Mouse (Mus musculus): Measurements from ENCODE around the gene Pheta2. TPM values are rescaled to one million over a fixed set of nuclear protein-coding genes. Genes with fewer than 3 reads are reported as not detected.

Pheta2 gene
- polyA plus RNA-seq (2014; fragmentation: Nextera tagmentation; extraction: Ambion mirVana) = 10.0 and 11.3 TPM in 2 replicates

DNA sequence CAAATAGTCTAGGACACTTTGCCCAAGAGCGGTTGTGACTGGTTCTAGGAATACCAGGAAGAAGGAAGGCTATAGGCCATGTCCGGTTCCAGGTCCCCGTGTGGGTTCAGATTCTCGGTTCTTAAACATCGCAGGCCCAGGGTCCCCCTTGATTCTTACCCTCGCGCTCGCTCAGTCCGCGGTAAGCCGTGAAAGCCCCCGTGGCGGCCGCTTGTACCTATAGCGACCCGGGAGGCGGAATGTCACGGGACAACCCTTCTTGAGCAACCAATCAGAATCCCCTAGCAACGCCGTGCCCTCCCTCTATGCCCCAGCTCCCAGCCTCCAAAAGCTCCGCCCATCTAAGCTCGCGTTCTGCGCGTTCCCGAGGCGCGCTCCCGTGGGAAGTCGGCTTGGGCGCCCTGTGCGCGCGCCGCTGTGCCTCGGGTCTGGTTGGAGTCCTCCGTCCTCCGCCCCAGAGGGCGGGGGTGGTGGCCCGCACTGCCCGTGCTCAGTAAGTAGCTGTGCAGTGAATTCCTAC is at the start of gene Pheta2, which contains the start of the genes Naga and Smdt1:
Gene Pheta2 (plus strand): TSS at position 350 of the 520 bp plus-strand sequence.
Gene Naga (minus strand): TSS at position 333 of the 520 bp plus-strand sequence.
Gene Smdt1 (plus strand): TSS at position 367 of the 520 bp plus-strand sequence.
- H3K27me3 ChIP-seq (ENCODE audit: control insufficient read depth, insufficient read depth, low read length) = no peaks in the 10 kb centered on the region
- peak; percentile 82 for ATAC-seq (replicated peaks; ENCODE audit: insufficient number of reproducible peaks, low FRiP score, low TSS enrichment)
- H3K27ac ChIP-seq (ENCODE audit: low read depth, low read length) = peak within 1 kb of the TSS; percentile 94
- H3K4me3 ChIP-seq (ENCODE audit: low read depth, low read length) = peak within 1 kb of the TSS; percentile 63
- peak within 1 kb of the TSS; percentile 74 for H3K9ac ChIP-seq (ENCODE audit: low read depth, low read length)
- no peaks in the 10 kb centered on the region for H3K9me3 ChIP-seq (replicated peaks; ENCODE audit: control insufficient read depth, low read length)
- WGBS (ENCODE audit: insufficient replicate concordance) = under 1% methylated on average over 41 of the region's 41 CpGs
- H3K4me1 ChIP-seq (ENCODE audit: control insufficient read depth, insufficient read depth, low read length) = peaks cover 34% of the 10 kb centered on the region
- peak within 1 kb of the TSS; percentile 83 for H3K4me2 ChIP-seq
- peaks cover 8% of the 10 kb centered on the region for H3K36me3 ChIP-seq (ENCODE audit: control insufficient read depth, insufficient read depth, low read length)

DNA sequence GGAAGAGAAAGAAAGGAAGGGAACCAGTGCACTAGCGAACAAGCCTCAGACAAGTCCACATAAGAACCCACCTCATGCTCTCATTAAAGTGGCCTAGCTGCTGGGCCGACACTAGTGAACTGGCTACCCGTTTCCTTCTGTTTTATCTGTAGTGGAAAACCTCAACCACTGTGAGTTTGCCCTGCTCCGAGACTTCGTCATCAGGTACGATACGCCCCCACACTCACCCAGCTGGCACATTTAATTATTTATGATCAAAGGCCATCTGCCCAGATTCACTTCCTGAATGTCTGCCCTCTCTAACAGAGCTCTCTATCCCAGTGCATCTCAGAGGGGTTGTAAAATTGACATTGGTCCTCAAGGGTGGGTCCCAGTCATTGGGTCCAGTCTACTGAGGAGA is 48.5 kb upstream of the Pheta2 start:
- Histone ChIP-seq H3K27ac (ENCODE audit: low read depth, low read length) (no peak overlapping the region), H3K9ac (ENCODE audit: low read depth, low read length) (no peak overlapping the region), H3K36me3 (ENCODE audit: control insufficient read depth, insufficient read depth, low read length) (no peaks in the 10 kb centered on the region), H3K9me3 (replicated peaks; ENCODE audit: control insufficient read depth, low read length) (no peaks in the 10 kb centered on the region), H3K4me1 (ENCODE audit: control insufficient read depth, insufficient read depth, low read length) (peaks cover 10% of the 10 kb centered on the region), H3K4me3 (ENCODE audit: low read depth, low read length) (no peak overlapping the region), H3K4me2 (no peak overlapping the region), H3K27me3 (ENCODE audit: control insufficient read depth, insufficient read depth, low read length) (no peaks in the 10 kb centered on the region)
- 83% methylated on average over 7 of the region's 7 CpGs for WGBS (ENCODE audit: insufficient replicate concordance)
- no peak for ATAC-seq (replicated peaks; ENCODE audit: insufficient number of reproducible peaks, low FRiP score, low TSS enrichment)

DNA sequence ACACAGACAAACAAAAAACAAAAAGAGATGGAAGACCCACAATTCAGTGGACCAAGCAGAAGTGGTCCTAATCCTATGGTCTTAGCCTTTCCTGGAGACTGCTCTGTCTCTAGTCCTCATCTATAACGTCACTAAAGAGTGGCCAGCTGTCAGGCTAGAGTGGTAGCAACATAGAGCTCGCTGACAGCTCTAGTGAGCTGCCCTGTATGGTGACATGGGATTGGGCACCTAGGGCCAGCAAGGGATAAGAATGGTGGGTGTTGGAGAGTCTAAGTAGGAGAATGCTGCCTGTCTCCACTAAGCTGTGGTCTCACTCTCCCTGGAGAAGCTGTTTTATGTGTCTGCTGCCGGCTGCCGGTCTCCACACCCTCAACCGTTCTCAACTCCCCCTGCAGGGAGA is 45.9 kb upstream of the Pheta2 start:
- Histone ChIP-seq H3K4me2 (peak overlapping the region; percentile 52), H3K27ac (ENCODE audit: low read depth, low read length) (no peak overlapping the region), H3K36me3 (ENCODE audit: control insufficient read depth, insufficient read depth, low read length) (no peaks in the 10 kb centered on the region), H3K9me3 (replicated peaks; ENCODE audit: control insufficient read depth, low read length) (no peaks in the 10 kb centered on the region), H3K9ac (ENCODE audit: low read depth, low read length) (no peak overlapping the region), H3K27me3 (ENCODE audit: control insufficient read depth, insufficient read depth, low read length) (no peaks in the 10 kb centered on the region), H3K4me1 (ENCODE audit: control insufficient read depth, insufficient read depth, low read length) (peaks cover 10% of the 10 kb centered on the region), H3K4me3 (ENCODE audit: low read depth, low read length) (0 out of 2 replicates have a peak overlapping the region, but pooled peaks have one; percentile 14)
- WGBS (ENCODE audit: insufficient replicate concordance) = 22% methylated on average over 5 of the region's 5 CpGs
- ATAC-seq (replicated peaks; ENCODE audit: insufficient number of reproducible peaks, low FRiP score, low TSS enrichment) = no peak

DNA sequence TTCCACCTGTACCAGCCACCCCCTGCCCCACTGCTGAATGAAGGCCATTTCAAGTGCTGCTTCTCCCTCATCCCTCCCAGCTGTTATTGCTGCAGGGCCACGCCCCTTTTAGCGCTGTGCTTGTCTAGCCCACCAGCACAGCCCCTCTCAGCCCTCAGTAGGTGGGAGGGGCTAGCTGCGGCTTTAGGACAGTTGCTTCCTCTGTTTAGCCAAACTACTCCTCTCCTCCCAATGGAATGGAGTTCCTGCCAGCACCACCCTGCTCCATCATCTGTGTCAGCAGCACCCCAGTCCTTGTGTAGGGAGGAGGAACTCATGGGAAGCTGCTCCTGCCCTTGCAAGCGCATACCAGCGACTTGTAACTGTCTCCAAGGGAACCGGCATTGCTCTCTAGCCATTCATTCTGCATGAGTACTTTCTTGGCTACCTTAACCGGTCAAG is 45.5 kb upstream of the Pheta2 start:
- 0 out of 2 replicates have a peak, but pooled peaks have one; percentile 31 for ATAC-seq (replicated peaks; ENCODE audit: insufficient number of reproducible peaks, low FRiP score, low TSS enrichment)
- H3K9ac ChIP-seq (ENCODE audit: low read depth, low read length) = peak overlapping the region; percentile 43; the same call in 1 of the 2 replicates
- WGBS (ENCODE audit: insufficient replicate concordance) = 12% methylated on average over 7 of the region's 7 CpGs
- H3K36me3 ChIP-seq (ENCODE audit: control insufficient read depth, insufficient read depth, low read length) = no peaks in the 10 kb centered on the region
- H3K27me3 ChIP-seq (ENCODE audit: control insufficient read depth, insufficient read depth, low read length) = no peaks in the 10 kb centered on the region
- no peaks in the 10 kb centered on the region for H3K9me3 ChIP-seq (replicated peaks; ENCODE audit: control insufficient read depth, low read length)
- 0 out of 2 replicates have a peak overlapping the region, but pooled peaks have one; percentile 14 for H3K4me3 ChIP-seq (ENCODE audit: low read depth, low read length)
- H3K4me2 ChIP-seq = peak overlapping the region; percentile 52
- peaks cover 10% of the 10 kb centered on the region for H3K4me1 ChIP-seq (ENCODE audit: control insufficient read depth, insufficient read depth, low read length)
- H3K27ac ChIP-seq (ENCODE audit: low read depth, low read length) = no peak overlapping the region

DNA sequence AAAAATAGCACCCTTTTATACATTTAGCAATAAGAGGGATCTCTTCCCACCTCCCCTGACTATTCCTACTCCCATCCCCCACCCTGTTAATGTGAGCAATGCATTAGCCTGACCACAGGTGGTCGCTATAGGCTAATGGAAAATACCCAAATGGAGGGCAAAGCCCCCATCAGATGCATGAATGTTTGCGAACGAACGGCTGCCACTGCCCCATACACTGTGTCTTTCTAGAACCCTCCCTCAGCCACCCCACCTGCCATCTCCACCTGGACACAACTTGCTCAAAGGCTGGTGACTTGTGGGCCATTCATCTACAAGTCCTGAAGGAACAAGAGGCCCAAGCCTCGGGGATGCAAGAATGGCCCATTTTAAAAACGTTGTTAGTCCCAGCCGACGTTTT is 44.7 kb upstream of the Pheta2 start:
- Histone ChIP-seq H3K9me3 (replicated peaks; ENCODE audit: control insufficient read depth, low read length) (no peaks in the 10 kb centered on the region), H3K4me1 (ENCODE audit: control insufficient read depth, insufficient read depth, low read length) (peaks cover 10% of the 10 kb centered on the region), H3K4me2 (no peak overlapping the region), H3K4me3 (ENCODE audit: low read depth, low read length) (no peak overlapping the region), H3K9ac (ENCODE audit: low read depth, low read length) (no peak overlapping the region), H3K27me3 (ENCODE audit: control insufficient read depth, insufficient read depth, low read length) (no peaks in the 10 kb centered on the region), H3K36me3 (ENCODE audit: control insufficient read depth, insufficient read depth, low read length) (no peaks in the 10 kb centered on the region), H3K27ac (ENCODE audit: low read depth, low read length) (no peak overlapping the region)
- no peak for ATAC-seq (replicated peaks; ENCODE audit: insufficient number of reproducible peaks, low FRiP score, low TSS enrichment)
- WGBS (ENCODE audit: insufficient replicate concordance) = 47% methylated on average over 8 of the region's 8 CpGs

DNA sequence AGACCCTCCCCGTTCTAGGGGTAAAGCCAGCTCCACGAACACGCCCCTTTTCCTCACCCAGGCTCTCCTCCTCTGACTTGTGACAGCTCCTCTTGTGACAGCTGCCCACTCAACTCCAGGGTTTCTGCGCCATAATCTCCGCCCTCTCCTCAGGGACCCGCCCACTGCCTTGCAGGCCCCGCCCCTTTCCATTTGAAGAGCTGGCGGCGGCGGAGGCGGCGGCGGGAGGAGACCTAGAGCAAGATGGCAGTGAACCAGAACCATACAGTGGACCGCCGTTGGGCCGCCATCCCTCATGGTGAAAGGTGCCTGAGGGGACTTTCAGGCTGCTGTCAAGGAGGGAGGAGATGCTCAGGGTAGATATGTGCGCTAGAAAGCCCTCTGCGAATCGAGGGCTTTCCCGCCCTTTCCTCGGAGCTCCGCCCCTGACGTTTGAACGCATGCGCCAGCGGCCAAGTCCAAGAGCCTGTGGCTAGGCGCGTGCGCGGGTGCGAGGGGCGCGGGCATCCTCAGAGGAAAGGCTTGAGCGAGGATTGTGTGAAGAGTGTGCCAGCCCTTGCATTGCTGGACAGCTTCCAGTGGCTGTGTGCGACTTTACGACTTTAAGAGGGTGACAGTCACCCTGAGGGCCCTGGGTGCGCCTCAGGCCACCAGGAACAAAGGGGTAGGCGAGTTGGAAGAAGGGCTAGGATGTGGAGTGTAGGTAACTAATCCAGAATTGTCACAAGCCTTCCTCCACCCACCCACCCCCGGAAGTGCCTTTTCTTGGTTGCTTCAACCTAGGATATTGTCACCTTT is 39.8 kb upstream of the Pheta2 start, which contains the start of gene Wbp2nl:
Gene Wbp2nl (plus strand): TSS at position 191 of the 798 bp plus-strand sequence.
- no peaks in the 10 kb centered on the region for H3K9me3 ChIP-seq (replicated peaks; ENCODE audit: control insufficient read depth, low read length)
- H3K27ac ChIP-seq (ENCODE audit: low read depth, low read length) = no peak within 1 kb of the TSS
- no peak within 1 kb of the TSS for H3K4me3 ChIP-seq (ENCODE audit: low read depth, low read length)
- H3K36me3 ChIP-seq (ENCODE audit: control insufficient read depth, insufficient read depth, low read length) = no peaks in the 10 kb centered on the region
- H3K9ac ChIP-seq (ENCODE audit: low read depth, low read length) = no peak within 1 kb of the TSS
- ATAC-seq (replicated peaks; ENCODE audit: insufficient number of reproducible peaks, low FRiP score, low TSS enrichment) = peak; percentile 65
- peak within 1 kb of the TSS; percentile 50 for H3K4me2 ChIP-seq
- H3K27me3 ChIP-seq (ENCODE audit: control insufficient read depth, insufficient read depth, low read length) = no peaks in the 10 kb centered on the region
- 48% methylated on average over 39 of the region's 39 CpGs for WGBS (ENCODE audit: insufficient replicate concordance)
- no peaks in the 10 kb centered on the region for H3K4me1 ChIP-seq (ENCODE audit: control insufficient read depth, insufficient read depth, low read length)

DNA sequence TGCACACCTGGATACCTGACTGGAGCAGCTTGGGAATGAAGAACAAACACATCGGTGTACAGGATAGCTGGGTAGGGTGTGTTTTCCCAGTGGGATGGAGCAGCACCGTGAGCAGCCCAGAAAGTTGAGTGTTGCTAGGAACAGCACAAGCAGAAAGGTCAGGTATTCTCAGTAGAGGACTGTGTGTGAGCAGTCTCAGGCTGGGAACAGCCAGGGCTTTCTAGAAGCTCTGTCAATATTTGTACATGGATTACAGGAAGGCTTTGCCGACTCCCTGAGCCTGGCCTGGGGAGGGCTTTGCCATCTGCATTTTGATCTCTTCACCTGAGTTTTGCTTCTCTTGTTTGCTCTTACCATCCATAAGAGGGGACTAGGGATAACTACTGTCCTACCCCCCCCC is 31.6 kb upstream of the Pheta2 start:
- no peak overlapping the region for H3K27ac ChIP-seq (ENCODE audit: low read depth, low read length)
- no peaks in the 10 kb centered on the region for H3K9me3 ChIP-seq (replicated peaks; ENCODE audit: control insufficient read depth, low read length)
- H3K4me1 ChIP-seq (ENCODE audit: control insufficient read depth, insufficient read depth, low read length) = no peaks in the 10 kb centered on the region
- no peak for ATAC-seq (replicated peaks; ENCODE audit: insufficient number of reproducible peaks, low FRiP score, low TSS enrichment)
- no peaks in the 10 kb centered on the region for H3K27me3 ChIP-seq (ENCODE audit: control insufficient read depth, insufficient read depth, low read length)
- no peak overlapping the region for H3K9ac ChIP-seq (ENCODE audit: low read depth, low read length)
- WGBS (ENCODE audit: insufficient replicate concordance) = 68% methylated on average over 3 of the region's 3 CpGs
- no peaks in the 10 kb centered on the region for H3K36me3 ChIP-seq (ENCODE audit: control insufficient read depth, insufficient read depth, low read length)
- no peak overlapping the region for H3K4me3 ChIP-seq (ENCODE audit: low read depth, low read length)
- no peak overlapping the region for H3K4me2 ChIP-seq

DNA sequence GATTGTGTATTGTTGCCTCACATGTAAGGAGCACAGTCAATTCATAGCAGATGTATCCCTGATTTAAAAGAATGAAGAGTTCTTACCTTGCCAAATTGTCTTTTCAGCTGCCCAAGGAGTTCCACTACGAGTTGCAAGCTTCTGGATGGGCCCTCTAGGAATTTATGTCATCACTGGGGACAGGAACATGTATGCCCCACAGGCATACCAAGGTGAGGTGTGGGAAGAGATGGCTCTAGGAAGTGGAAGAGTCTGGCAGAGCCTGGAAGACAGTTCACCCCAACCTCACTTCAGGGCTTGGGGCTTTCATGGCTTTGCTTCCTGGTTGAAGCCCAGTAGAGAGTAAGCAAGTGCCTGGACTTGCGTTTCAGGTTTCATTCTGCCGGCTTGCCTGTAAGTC is 30.3 kb upstream of the Pheta2 start:
- 77% methylated on average over 3 of the region's 3 CpGs for WGBS (ENCODE audit: insufficient replicate concordance)
- Histone ChIP-seq H3K27ac (ENCODE audit: low read depth, low read length) (no peak overlapping the region), H3K4me3 (ENCODE audit: low read depth, low read length) (no peak overlapping the region), H3K9me3 (replicated peaks; ENCODE audit: control insufficient read depth, low read length) (no peaks in the 10 kb centered on the region), H3K4me1 (ENCODE audit: control insufficient read depth, insufficient read depth, low read length) (no peaks in the 10 kb centered on the region), H3K27me3 (ENCODE audit: control insufficient read depth, insufficient read depth, low read length) (no peaks in the 10 kb centered on the region), H3K9ac (ENCODE audit: low read depth, low read length) (no peak overlapping the region), H3K4me2 (no peak overlapping the region), H3K36me3 (ENCODE audit: control insufficient read depth, insufficient read depth, low read length) (no peaks in the 10 kb centered on the region)
- ATAC-seq (replicated peaks; ENCODE audit: insufficient number of reproducible peaks, low FRiP score, low TSS enrichment) = no peak

Data from heart, embryonic 11.5 days (tissue).